Mouse (Mus musculus) gastrocnemius, postnatal 36 days (tissue): ENCODE data around the gene Slc20a1. TPM values are rescaled to one million over a fixed set of nuclear protein-coding genes. Genes with fewer than 3 reads are reported as not detected.

Experiments used
- DNase-seq, 2 experiments: peaks; one replicate each; pipeline ENCODE4 v3.0.0; 2022
- intact Hi-C: fragments of 180-260 bp; cut with DNase I; formaldehyde crosslinking; loops from one replicate; pipeline ENCODE4 v1.15.1; 2025
- total RNA-seq, 2 experiments: library from RNA; stranded (reverse); gene quantifications; 2 replicates each; pipeline ENCODE4 v1.2.3; 2021

The Slc20a1 gene
- total RNA-seq, 2 experiments from 2014 or later, result 7.9 to 10.5 TPM

DNA sequence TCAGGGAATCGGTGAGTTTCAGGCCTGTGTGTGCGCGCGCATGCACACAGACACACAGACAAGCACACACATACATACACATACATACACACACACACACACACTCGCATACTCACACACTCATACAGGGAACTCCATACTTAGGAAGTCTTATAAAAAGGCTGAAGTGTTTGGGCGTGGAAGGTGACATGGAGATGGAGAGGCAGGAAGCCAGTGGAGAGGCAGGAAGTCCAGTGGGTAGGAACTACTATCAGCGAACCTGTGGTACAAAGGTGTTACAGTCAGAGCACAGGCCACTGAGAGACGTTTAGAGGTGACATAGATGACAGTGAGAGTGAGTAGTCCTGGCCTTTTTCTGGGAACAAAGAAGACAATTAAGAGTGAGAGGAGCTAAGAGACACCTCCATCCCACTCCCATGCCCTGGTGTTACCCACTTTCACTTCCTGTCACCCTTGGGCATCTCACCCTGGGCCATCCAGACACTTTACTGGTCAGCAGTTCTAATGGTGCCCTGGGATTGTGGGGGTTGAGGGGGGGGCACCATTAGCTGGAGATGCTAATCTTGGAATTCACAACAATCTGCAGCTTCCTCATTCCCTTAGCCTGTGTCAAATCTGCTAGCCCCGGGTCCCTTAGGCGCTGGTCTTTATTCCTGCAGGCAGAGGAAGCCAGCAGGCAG, 12.8 kb upstream of the Slc20a1 start:
- intact Hi-C loops, result no loop called here

DNA sequence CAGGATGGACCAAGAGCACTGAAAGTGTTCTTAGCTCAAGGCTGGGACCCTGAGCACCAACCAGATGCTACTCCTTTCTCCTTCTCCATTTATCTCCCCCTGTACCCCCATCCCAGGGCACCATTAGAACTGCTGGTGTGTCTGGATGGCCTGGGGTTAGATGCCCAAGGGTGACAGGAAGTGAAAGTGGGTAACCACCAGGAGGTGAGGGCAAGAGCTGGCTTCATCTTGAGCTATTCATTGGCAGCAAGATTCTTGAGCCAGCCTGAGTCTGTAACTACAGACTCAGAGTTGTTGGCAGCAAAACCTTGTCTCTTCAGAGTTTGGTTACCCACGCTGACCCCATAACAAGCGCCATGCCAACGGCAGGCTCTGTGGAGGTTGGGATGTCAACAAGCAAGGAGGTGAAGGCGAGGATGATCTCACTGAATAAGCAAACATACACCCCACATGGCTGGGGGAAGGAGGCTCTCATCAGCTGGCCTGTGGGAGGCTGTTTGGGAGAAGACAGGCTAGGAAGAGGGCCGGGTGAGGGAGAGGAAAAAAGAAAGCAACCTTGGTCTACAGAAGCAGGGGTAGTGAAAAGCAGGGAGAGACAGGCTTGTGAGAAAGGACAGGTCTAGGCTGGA, 12.2 kb upstream of the Slc20a1 start:
- intact Hi-C loops, result no loop called here
- DNase-seq, result no peak

More for the DNA sequence above, 12.8 kb upstream of the Slc20a1 start:
- DNase-seq, result no peak

DNA sequence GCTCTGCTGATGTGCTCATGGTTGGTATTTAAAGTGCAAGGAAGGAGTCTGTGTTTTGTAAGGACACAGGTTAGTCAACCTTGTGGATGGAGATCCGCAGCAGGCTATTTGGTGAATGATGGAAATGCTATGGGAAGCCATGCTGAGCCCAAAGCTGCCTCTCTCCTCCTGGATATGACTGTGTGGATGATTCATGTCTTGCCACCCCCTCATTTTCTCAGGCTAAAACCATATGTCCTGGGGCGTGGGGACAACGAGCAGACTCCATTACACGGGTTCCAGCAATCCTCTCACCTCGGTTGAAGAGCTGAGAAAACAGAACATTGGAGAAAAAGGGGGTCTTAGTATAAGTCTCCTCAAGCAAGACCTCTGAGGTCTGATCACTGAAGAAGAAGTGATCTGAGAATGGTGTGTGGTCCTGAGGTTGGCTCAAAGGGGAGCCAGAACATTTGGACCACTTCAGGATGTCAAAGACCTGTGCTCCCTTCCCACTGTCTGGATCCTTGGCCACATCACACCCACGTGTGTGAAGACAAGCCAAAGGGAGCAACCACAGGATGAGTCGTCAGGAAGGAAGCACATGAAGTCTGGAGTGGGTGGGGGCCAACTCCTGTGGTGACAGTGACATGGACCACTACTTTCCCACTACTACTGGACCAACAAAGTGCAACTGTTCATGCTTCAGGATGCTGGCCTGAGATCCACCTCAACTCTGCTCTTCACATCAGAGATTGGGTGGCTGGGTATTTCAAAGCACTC, 6.0 kb upstream of the Slc20a1 start:
- intact Hi-C loops, result loop anchor here (5.0 kb wide), 1 partner anchor 60 kb away; no protein-coding TSS in a partner anchor

DNA sequence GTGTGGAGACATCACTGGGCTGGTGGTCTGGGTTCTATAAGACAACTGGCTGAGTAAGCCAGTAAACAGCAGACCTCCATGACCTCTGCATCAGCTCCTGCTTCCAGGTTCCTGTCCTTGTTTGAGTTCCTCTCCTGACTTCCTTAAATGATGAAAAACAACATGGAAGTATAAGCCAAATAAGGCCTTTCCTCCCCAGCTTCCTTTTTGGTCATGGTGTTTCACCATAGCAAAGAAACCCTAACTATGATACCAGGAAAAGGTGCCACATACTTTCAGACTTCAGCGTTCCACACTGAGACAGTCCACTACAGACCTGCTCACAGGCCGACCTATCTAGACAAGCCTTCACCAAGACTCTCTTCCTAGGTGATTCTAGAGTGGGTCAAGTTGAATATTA, 2.2 kb upstream of the Slc20a1 start:
- intact Hi-C loops, result no loop called here
- DNase-seq, result no peak

More for the DNA sequence above, 6.0 kb upstream of the Slc20a1 start:
- DNase-seq, result no peak

DNA sequence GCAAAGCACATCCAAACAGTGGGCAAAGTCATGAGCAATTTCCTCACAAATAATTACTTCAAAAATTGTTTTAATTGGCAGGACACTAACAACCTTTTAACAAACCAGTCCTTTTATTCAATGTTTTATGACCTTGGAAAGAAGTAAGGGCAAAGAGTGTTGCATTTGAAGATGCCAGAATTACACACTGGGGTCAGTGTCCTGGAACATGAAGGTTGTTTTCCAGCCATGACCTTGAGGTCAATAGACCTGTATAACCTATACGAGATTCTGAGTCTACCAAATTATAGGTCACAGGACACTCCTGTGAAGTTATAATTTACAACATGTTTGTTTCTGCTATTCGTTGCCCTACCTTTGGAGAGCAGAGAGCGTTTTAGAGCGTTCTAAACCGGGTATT, 1.4 kb upstream of the Slc20a1 start:
- intact Hi-C loops, result no loop called here
- DNase-seq, result no peak

DNA sequence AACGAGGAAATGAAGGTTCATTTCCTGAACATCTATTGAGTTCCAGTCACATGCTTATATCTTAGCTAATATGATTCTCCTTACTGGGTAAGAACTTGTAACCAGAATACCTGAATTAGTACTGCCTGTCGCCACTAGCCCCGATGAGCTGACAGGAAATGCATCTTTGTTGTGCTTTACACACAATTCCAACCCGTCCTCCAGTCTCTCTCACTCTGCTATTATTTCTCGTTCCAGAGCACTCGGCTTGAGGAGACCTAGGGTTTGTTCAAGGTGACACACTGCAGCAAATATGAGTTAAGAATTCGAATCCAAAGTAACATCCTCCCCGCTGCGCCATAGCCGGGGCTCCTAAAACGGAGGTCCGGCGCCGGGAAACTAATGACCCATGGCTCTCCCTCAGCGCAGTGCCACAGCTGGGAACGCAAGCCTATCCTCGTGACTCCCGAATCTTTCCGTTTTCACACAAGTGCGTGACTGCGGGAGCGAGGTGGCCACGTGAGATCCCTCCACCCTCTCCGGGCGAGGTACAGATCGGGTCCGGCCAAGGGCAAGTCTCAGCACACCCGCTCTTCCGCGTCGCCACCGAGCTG, 625 bp upstream of the Slc20a1 start:
- no peak for DNase-seq
- intact Hi-C loops, result no loop called here

DNA sequence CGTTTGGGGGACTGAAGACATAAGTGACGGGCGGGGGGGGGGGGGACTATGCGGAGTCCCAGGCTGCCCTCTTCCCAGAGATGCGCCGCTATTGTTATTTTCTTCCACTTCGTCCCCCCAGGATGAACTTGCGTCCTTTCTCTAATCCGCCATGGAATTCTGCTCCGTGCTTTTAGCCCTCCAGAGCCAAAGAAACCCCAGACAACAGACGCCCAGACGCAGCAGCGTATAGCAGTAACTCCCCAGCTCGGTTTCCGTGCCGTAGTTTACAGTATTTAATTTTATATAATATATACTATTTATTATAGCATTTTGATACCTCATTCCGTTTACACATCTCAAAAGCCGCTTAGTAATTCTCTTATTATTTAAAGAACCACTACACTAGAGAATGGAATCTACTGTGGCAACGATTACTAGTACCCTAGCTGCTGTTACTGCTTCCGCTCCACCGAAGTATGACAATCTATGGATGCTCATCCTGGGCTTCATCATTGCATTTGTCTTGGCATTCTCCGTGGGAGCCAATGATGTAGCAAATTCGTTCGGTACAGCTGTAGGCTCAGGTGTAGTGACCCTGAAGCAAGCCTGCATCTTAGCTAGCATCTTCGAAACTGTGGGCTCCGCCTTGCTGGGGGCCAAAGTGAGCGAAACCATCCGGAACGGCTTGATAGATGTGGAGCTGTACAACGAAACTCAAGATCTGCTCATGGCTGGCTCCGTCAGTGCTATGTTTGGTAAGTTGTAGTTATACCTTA, 943 bp downstream of the Slc20a1 start:
- intact Hi-C loops, result no loop called here
- no peak for DNase-seq

DNA sequence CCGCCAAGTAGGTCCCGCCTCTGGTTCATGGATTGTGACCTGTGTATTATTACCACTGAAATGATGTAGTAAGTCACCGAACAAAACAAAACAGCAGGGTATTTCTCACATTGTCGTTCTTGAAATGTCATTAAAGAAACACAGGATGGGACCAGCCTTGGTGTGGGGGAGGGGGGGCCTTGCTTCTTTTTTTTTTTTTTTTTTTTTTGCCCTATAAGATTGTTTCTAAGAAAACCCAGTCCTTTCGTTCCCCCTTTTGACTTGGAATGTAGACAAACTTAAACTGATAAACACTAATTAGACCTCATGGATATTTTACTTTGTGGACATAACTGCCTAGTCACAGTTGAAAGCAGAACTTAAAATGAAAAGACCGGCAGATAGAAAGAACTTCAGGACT, 6.4 kb downstream of the Slc20a1 start:
- no peak for DNase-seq
- intact Hi-C loops, result no loop called here

DNA sequence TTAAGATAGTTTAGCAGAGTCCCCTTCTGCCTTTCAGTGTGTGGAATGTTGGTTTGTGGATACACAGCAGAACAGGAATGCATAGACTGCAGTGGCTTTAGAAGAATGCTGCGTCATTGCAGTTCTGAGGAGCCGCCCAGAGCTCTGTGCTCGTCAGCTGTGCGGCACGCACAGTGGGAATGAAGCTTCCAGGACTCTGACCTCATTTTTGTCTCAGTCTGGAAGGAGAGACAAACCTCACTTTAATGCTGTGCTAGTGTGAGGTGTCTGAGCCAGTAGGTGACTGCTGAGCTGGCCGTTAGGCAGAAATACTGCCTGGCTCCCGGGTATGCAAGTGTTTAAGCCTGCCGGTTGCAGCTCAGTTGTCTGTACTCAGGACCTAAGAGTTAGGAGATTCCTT, 8.3 kb downstream of the Slc20a1 start:
- intact Hi-C loops, result no loop called here
- DNase-seq, result no peak

DNA sequence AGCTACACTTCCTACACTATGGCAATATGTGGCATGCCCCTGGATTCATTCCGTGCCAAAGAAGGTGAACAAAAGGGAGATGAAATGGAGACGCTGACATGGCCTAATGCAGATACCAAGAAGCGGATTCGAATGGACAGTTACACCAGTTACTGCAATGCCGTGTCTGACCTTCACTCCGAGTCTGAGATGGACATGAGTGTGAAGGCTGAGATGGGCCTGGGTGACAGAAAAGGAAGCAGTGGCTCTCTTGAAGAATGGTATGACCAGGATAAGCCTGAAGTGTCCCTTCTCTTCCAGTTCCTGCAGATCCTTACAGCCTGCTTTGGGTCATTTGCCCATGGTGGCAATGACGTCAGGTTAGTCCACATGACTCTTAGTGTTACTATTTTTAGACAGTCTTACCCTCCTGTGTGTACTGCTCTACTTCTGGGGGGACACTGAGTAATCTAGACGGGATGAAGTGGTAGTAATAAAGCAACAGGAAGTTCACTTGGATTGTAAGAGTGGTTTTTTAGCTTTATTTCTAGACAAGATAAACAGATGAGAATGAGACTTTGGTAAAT, 9.7 kb downstream of the Slc20a1 start:
- no peak for DNase-seq
- intact Hi-C loops, result no loop called here

DNA sequence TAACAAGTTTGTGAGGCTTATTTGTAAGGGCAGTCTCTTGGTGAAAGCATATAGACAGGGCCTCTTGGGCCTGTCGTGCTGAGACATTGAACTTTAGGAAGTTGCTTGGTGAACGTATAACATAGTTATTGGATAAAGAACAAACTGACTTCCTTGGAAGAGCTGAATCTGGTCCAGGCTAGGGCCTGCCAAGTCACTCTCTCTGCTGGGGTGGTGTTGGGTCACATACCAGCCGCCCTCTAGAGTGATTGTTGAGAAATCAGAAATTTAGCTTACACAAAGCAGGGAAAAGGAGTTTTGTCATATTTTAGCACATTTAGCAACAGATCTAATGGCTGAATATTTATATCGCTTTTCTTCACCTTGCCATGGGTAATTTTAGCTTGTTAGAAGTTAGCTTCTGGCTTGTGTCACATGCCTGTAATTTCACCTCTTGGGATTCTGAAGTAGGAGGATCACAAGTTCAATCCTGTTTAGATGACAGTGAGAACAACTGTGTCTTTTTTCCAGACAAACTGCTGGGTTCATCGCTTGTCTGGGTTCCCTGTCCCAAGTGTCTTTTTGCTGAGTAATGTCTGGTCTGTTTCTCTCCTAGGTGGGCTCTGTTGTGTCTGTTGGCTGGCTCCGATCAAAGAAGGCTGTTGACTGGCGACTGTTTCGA, 11.7 kb downstream of the Slc20a1 start:
- intact Hi-C loops, result no loop called here

DNA sequence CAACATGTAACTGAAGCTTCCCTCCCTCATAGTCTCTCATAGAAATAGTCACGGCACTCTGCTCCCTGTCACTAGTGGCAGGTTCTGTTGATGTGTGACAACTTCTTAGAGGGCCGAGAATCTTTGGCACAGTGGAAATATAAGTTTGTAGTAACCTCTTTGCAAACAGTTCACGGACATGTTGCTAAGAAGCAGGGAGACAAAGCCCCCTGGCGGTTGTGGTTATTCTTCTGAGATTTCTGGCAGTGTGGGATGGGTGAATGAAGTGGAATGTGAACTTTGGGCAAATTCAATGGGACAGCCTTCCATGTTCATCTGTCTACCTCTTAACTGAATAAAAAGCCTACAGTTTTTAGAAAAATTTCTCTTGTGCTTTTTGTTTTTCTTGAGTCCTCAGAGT, 12.7 kb downstream of the Slc20a1 start:
- intact Hi-C loops, result no loop called here
- DNase-seq, result no peak

More for the DNA sequence above, 11.7 kb downstream of the Slc20a1 start:
- DNase-seq, result no peak

DNA sequence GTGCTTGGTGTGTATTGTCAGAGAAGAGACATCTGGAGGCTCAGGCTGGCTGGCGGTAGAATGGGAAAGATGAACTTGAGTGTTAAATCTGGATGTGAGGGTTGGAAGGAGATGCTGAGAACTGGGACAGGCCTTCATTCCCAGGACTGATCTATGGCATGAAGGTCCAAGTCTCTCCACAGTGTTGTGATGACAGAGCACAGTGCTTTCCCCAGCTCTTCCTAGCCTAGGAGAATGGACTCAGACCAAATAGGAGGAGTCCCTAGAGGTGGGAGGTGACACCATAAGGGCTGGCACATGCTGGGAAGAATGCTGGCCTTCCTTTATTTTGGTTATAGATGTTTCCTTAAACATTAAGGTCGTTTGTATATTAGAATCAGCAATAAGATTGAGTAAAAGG, 13.4 kb downstream of the Slc20a1 start:
- DNase-seq, result no peak
- intact Hi-C loops, result no loop called here

DNA sequence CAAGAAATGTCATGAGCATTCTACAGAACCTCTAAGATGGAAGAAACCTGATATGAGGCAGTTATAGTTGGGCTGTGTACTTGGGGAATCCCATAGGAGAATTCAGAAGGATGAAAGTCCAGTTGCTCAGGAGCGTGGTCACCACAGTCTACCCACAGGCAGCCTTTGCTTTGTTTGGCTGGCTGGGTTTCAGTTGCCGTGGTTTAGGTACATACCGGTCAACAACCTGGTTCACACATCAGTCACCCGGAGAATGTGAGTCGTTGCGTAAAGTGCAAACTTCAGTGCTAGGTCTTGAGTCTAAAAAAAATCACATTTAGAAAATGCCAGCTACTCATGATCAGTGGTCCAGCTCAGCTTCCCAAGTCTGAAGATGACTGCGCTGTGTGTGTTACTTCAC, 14.0 kb downstream of the Slc20a1 start:
- intact Hi-C loops, result no loop called here

DNA sequence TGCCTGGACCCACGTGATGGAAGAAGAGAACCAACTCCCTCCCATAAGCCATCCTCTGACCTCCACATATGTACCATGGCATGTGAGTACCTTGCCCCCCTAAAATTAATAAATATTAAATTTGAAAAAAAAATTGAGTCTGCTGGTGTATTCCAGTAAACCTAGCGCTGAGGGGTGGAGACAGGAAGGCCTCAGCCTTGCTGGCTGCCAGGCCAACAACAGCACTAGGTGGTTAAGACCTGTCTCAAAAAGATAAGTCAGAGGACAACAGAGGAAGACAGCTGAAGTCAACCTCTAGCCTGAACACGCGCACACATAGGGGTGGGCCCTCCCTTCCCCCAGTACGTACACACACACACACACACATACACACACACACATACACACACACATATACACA, 16.2 kb downstream of the Slc20a1 start:
- no peak for DNase-seq
- intact Hi-C loops, result no loop called here

More for the DNA sequence above, 14.0 kb downstream of the Slc20a1 start:
- no peak for DNase-seq

DNA sequence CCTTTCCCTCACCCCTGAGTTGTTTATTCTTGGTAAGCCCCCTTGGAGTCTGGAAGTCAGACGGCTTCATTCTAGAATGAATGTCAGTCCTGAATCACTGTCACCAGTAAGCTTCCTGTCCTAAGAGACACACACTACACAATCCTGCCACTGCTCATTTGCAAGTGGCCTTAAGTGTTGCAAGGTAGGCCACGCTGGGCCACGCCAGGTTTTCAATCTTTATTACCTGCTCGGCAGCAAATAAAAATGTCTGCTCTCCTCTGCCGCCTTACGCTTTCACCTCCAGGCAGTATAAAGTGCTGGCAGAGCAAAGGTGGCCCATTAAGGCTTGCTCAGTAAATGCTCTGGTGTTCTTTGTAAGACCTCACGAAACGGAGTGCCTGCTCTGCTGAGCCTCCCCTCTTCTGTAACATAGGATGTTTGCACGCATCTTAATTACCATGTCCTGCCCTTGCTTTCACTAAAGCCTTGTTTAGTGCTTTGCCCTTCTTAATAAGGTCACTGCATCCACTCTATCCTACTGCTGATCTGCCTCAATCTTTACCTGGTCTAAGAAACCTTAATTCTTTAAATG, 19.1 kb downstream of the Slc20a1 start:
- no peak for DNase-seq
- intact Hi-C loops, result no loop called here

DNA sequence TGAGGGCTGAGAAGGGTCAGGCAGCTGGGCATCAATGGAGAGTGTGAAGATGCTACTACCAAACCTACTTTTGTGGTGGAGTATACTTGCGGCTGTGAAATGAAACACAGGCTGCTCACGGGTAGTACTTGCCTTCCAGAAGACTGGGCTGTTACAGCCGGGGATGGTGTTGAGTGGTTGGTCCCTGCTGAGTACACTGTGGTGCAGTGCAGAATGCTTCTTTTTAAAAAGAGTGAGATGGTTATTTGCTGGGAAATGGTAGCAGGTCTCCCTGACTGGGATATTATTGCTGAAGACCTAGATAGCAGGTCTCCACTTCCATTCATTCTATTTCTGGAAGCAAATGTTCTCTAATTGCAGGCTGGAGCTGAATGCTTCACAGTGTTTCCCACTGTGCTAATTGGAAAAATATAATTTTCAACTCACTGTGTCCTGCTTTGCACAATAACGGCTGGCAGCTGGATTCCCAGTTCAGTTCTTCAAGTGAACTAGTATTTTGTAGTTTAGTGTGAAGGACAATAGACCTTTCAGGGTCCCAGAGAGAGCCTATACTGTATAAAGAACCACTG, 20.1 kb downstream of the Slc20a1 start:
- intact Hi-C loops, result no loop called here
- DNase-seq, result no peak

DNA sequence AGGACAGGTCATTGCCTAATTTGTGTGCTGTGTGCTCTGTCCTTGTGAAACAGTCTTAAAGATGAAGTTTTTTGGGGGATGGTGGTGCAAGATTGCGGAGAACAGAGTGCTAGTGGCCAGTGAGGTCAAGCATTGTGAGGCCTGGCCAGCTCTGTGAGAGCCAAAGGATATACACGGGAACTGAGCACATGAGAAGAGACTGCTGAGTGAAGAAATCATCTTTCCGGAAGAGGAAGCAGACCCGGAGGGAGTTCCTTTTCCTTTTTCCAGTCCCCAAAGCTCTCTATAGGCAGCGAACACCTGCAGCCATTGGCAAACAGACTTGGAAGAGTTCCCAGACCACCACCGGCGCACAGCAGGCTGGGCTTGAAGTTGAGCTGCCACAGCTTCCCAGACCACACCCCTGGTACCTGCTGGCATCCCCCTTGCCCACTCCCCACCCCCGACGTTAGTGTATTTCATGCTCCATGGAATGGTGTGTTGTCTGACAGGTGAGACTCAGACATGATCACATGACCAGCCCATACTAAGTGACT, 22.6 kb downstream of the Slc20a1 start:
- no peak for DNase-seq
- intact Hi-C loops, result no loop called here

DNA sequence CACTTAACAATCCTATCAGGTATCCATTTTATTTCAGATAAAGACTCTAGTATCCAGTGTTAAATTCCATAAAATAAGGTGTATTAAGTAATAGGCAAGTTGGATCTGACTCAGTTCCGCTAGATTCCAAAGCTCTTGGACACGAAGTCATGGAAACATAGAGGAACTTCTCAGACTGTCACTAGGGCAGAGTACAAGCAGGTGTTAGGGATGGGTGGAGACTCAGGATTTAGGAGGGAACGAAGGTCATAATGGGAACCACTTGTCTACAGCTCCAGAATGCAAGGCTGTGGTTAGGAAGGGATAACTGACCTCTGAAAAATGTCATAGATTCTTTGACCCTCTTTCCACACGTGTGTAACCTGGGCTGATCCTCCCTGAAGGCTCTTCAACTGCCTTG, 25.6 kb downstream of the Slc20a1 start:
- intact Hi-C loops, result no loop called here
- no peak for DNase-seq
